Mouse (Mus musculus) liver, adult (tissue): Measurements from ENCODE around the gene Ehbp1l1.

Experiments used
- GATA4 ChIP-seq: IDR thresholded peaks from 2 replicates; pipeline ENCODE4 v1.6.1; 2014; ENCODE audit warnings: mild to moderate bottlenecking, low read length; ENCODE audit not compliant: insufficient replicate concordance

Ehbp1l1 gene

GRCm38 (mm10) chr19:5723934-5724548, 2.1 kb downstream of the Ehbp1l1 start:
- TF ChIP-seq GATA4, result no peak

DNA sequence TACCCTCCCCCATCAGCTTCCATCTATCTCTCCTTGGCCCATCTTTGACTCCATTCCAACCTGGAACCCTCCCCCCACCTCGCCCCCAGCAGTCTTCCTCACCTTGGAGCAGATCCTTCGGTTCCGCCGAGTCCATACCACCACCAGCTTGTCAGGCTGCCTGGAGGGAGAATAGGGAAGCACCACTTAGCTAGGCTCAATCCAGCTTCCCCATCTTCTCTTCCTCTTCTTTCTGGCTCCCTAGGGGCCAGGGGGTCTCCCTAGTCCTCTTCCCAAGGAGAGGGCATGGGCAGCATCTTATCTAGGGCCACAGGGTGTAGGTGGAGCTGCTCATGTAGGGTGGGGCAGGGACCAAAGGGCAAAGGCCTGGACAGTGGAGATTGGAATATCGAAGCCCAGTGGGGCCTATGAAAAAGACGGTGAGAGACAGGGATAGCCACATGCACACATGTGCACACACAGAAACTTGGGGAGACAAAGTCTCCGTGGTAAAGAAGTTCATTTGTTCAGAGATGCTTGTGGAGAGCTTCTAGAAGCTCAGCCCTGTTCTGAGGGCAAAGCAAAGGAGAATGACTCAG, 3.2 kb downstream of the Ehbp1l1 start:
- TF ChIP-seq GATA4, result no peak

DNA sequence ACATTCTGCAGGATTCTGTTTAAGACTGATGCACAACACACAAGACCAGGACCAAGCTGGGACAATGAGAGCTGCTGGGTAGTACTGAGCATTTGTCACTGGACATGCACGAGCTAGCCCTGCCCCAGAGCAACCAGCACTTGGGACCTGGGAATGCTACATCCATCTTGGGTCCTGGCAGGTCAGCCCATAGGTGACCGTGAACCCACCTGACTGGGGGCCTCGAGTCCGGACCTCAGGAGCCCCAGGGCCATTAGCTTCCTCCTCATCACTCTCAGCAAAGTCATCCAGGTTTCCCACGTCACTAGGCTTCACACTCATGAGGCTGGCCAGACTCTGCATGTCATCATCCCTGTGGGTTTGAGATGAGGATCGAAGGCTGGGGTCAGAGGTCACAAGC, 4.9 kb downstream of the Ehbp1l1 start:
- no peak for TF ChIP-seq GATA4

- no peak for TF ChIP-seq GATA4
Observed at GRCm38 (mm10) chr19:5716955-5717354, 9.2 kb downstream of the Ehbp1l1 start.

DNA sequence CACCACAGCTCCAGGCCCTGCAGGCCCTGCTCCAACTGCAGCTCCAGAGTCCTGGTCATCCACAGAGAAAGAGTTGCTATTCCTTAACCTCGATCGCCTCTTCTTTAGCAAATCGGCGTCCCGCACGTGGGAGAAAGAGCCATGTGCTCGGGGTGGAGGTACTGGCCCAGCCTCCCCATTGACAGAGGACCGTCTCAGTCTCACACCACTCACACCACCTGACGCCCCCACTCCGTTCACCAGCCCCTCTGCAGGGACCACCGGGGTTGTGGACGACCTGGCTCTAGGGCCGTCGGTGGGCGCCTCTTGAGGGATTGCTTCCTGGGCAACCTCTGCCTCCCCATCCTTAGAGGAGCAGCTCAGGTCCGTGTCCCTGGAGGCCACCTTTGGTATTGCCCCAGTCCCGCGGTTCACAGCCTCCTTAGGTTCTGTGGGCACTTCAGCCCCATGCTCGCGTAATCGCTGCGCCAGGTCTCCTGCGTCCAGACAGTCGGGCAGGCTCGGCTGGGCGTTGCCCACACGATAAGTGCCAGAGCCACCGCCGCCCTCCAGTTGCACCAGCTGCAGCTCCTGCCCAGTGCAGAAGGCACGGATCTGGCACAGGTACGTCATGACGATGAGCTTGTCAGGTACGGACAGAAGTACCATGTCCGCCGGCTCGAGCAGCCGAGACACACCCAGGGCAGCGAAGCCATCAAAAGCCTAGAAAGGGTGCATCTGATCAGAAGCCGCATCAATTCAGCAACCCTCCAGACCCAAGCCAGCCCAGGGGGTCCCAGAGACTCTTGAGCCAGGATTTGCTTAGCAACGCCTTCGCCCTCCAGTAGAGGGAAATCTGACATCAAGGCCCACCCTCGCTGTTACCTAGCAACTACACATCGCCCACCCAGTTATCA, 10.1 kb downstream of the Ehbp1l1 start:
- TF ChIP-seq GATA4, result no peak

- TF ChIP-seq GATA4, result no peak
Observed at GRCm38 (mm10) chr19:5713730-5714129, 12.4 kb downstream of the Ehbp1l1 start.

- TF ChIP-seq GATA4, result no peak
Observed at GRCm38 (mm10) chr19:5713255-5713654, 12.9 kb downstream of the Ehbp1l1 start.

- no peak for TF ChIP-seq GATA4
Observed at GRCm38 (mm10) chr19:5711907-5712460, 14.1 kb downstream of the Ehbp1l1 start.

DNA sequence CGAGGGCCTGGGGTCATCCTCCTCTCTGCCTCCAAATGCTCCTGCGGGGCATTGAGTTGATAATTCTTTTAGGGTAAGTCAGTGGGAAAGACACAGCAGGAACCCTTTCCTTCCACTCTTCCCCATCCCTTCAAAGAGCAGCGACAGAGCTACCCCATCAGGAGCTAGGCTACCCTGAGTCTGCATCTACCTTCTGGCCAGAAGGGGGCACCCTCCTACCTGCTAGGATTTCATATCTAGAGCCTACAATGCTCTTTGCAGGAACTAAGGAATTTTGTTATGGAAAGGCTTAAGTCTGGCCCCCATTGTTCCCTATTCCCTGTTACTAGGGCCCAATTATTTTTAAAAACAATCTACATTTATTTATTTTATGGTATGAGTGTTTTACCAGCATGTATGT, 14.9 kb downstream of the Ehbp1l1 start:
- no peak for TF ChIP-seq GATA4

DNA sequence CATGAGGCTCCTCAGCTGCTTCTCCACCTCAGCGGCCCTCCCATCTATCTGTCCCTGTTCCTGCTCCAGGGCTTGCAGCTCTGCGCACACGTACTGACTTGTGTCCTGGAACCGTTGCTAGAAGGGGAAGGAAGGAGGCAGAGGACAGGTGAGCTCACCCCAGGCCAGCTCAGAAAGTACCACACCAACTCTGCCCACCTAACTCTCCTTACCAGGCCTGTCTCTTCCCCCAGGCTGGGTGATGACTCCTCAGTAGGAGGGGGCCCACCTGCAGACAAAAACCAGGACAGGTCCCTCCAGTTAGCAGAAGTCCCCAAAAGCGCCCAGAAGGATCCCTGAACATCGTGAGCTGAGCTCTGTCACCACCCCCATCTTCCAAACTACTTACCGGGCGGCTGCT, 15.5 kb downstream of the Ehbp1l1 start:
- TF ChIP-seq GATA4, result no peak

DNA sequence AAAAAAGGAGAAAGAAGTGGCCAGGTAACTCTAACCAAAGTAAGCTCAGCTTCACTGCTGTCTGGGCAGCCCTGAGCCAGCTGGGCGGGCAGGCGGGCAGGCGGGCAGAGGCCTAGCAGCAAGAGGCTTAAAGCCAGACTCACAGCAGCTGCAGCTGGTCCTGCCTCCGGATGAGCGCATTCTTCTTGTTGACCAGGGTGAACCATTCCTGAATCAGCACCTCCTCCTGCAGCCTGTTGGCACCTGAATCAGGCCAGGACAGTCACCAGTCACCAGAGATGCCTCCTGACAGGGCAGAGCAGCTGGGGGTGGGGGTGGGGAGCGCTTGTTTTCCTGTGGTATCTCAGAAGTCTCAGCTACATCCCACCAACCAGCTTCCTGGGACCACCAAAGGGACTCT, 16.0 kb downstream of the Ehbp1l1 start:
- TF ChIP-seq GATA4, result no peak

DNA sequence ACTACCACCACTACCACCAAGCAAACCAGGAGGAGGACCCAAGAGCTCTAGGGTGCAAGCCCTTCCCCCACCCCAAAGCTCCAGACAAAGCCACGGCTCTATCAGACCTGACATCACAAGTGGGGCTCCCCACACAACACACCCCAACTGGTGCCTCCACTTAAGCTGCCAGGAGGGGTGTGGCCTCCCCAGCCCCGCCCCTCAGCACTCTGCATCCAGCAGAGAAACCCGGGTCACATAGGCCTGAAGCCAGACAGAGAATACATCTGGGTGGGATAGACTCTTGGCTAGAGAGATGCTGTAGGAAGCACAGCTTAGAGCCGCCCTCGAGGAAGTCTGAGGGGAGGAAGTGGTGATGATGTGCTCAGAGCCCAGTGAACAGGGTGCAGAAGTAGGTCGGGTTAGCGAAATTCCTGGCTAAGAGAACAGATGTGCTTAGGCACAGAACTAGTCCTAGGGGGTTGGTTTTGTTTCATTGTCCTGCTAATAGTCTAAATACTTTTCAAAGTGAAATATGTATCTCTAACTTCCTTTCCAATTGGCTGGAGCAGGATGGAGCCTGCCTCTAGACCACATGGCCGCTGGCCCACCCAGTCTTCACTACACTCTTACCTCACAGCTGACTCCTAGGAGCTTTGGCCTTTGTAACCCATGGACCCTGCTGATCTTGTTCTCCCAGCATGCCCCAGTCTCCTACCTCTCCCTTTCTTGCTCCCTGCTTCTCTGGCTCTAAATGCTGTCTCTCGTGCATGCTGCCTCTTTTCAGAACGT, 21.1 kb downstream of the Ehbp1l1 start:
- no peak for TF ChIP-seq GATA4

DNA sequence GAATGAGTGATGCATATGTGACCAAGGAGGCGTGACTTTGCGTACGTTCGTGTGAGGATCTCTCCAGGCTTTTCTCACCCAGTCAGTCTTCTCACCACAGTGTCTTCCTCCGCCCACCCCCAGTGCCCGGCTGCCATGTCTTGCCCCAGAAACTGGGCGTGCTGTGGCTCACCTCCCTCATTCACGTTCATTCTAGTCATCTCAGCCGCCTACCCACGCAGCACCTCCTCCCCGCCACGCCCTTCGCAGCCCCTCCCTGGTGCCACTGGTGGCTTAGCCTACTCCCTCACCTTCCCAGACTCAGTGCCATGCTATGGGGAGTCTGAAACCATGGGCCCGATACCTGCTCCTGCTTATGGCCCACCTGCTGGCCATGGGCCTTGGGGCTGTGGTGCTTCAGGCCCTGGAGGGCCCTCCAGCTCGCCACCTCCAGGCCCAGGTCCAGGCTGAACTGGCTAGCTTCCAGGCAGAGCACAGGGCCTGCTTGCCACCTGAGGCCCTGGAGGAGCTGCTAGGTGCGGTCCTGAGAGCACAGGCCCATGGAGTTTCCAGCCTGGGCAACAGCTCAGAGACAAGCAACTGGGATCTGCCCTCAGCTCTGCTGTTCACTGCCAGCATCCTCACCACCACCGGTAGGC, 21.8 kb downstream of the Ehbp1l1 start, which contains the start of gene Kcnk7:
Gene Kcnk7, plus strand, starts transcription at position 205 of the 638 bp plus-strand sequence.
- no peak for TF ChIP-seq GATA4

GRCm38 (mm10) chr19:5695849-5696462, 30.2 kb downstream of the Ehbp1l1 start:
- no peak for TF ChIP-seq GATA4

- TF ChIP-seq GATA4, result no peak
Observed at GRCm38 (mm10) chr19:5693801-5694200, 32.3 kb downstream of the Ehbp1l1 start.
